Mouse (Mus musculus) MEL (cell line): ENCODE data around the gene Serpinf2. TPM values are rescaled to one million over a fixed set of nuclear protein-coding genes. Genes with fewer than 3 reads are reported as not detected.

Experiments used
- DNase-seq: peaks from one replicate; pipeline ENCODE4 v3.0.0; 2011; ENCODE audit warnings: low read depth, low spot score
- H3K27ac ChIP-seq: 2 replicates; pipeline ENCODE4 v1.5.1; 2012; ENCODE audit warnings: low read depth, mild to moderate bottlenecking, control low read depth, low read length, moderate library complexity; ENCODE audit not compliant: control insufficient read depth
- H3K27me3 ChIP-seq, 2 experiments: fragments of 150-350 bp in 1 of 2; sonication (generic) in 1 of 2; 2 replicates each; pipeline ENCODE4 v1.6.1; 2012; ENCODE audit warnings: low read length in 2 of 2, mild to moderate bottlenecking in 2 of 2, improper control_type of control experiment in 1 of 2, moderate library complexity in 1 of 2; ENCODE audit not compliant: insufficient read depth in 2 of 2, control insufficient read depth in 1 of 2
- H3K36me3 ChIP-seq, 2 experiments: 2 replicates each; pipeline ENCODE4 v1.6.1; 2012 to 2014; ENCODE audit warnings: low read length in 2 of 2, improper control_type of control experiment in 1 of 2, inconsistent platforms in 1 of 2, mild to moderate bottlenecking in 1 of 2; ENCODE audit not compliant: insufficient read depth in 2 of 2, control insufficient read depth in 1 of 2
- H3K4me1 ChIP-seq, 2 experiments: fragments of 150-350 bp in 1 of 2; sonication (generic) in 1 of 2; 2 replicates each; pipeline ENCODE4 v1.6.1; 2012; ENCODE audit warnings: low read length in 2 of 2, improper control_type of control experiment in 1 of 2, mild to moderate bottlenecking in 1 of 2; ENCODE audit not compliant: insufficient read depth in 2 of 2, control insufficient read depth in 1 of 2
- H3K4me3 ChIP-seq, 2 experiments: fragments of 150-350 bp in 1 of 2; sonication (generic) in 1 of 2; 2 replicates each; pipeline ENCODE4 v1.5.1; 2012; ENCODE audit warnings: low read depth in 2 of 2, low read length in 2 of 2, mild to moderate bottlenecking in 2 of 2, moderate library complexity in 2 of 2, control low read depth in 1 of 2, improper control_type of control experiment in 1 of 2; ENCODE audit not compliant: control insufficient read depth in 1 of 2, insufficient read depth in 1 of 2
- H3K79me2 ChIP-seq: 2 replicates; pipeline ENCODE4 v1.6.1; 2012; ENCODE audit warnings: mild to moderate bottlenecking, low read length, moderate library complexity; ENCODE audit not compliant: control insufficient read depth, poor library complexity, insufficient read depth
- H3K9ac ChIP-seq: 2 replicates; pipeline ENCODE4 v1.6.1; 2012; ENCODE audit warnings: low read depth, mild to moderate bottlenecking, control low read depth, low read length, moderate library complexity; ENCODE audit not compliant: control insufficient read depth, poor library complexity, severe bottlenecking
- H3K9me3 ChIP-seq: fragments of 150-350 bp; sonication (generic); replicated peaks from 2 replicates; pipeline ENCODE4 v1.6.1; 2012; ENCODE audit warnings: mild to moderate bottlenecking, low read length, improper control_type of control experiment, moderate library complexity; ENCODE audit not compliant: insufficient read depth
- BHLHE40 ChIP-seq: IDR thresholded peaks from 2 replicates; pipeline ENCODE4 v1.6.1; 2012; ENCODE audit warnings: low read depth, mild to moderate bottlenecking, inconsistent platforms, low read length, improper control_type of control experiment, borderline replicate concordance
- CHD1 ChIP-seq: IDR thresholded peaks from 2 replicates; pipeline ENCODE4 v1.6.1; 2012; ENCODE audit warnings: low read depth, mild to moderate bottlenecking, inconsistent platforms, low read length, improper control_type of control experiment
- CHD2 ChIP-seq: IDR thresholded peaks from 2 replicates; pipeline ENCODE4 v1.6.1; 2011; ENCODE audit warnings: low read length, improper control_type of control experiment
- CTCF ChIP-seq, 3 experiments: IDR thresholded peaks in 2 of 3; conservative IDR thresholded peaks in 1 of 3; 2 replicates each; pipeline ENCODE4 v1.5.1; 2011 to 2012; ENCODE audit warnings: low read length in 3 of 3, low read depth in 2 of 3, mild to moderate bottlenecking in 2 of 3, improper control_type of control experiment in 1 of 3, inconsistent platforms in 1 of 3, mixed read lengths in 1 of 3, moderate library complexity in 1 of 3; ENCODE audit not compliant: control insufficient read depth in 1 of 3, insufficient read depth in 1 of 3, poor library complexity in 1 of 3, severe bottlenecking in 1 of 3
- E2F4 ChIP-seq: IDR thresholded peaks from 2 replicates; pipeline ENCODE4 v1.6.1; 2011; ENCODE audit warnings: low read depth, low read length, improper control_type of control experiment, borderline replicate concordance
- ELF1 ChIP-seq: IDR thresholded peaks from 2 replicates; pipeline ENCODE4 v1.6.1; 2014; ENCODE audit warnings: low read depth, mild to moderate bottlenecking, inconsistent platforms, low read length, improper control_type of control experiment, moderate library complexity
- EP300 ChIP-seq, 2 experiments: IDR thresholded peaks; 2 replicates each; pipeline ENCODE4 v1.6.1; 2011; ENCODE audit warnings: improper control_type of control experiment in 2 of 2, low read length in 2 of 2, low read depth in 1 of 2, mild to moderate bottlenecking in 1 of 2
- ETS1 ChIP-seq: IDR thresholded peaks from 2 replicates; pipeline ENCODE4 v1.6.1; 2012; ENCODE audit warnings: low read depth, mild to moderate bottlenecking, inconsistent platforms, low read length, improper control_type of control experiment, moderate library complexity
- GABPA ChIP-seq: IDR thresholded peaks from 2 replicates; pipeline ENCODE4 v1.6.1; 2012; ENCODE audit warnings: low read depth, mild to moderate bottlenecking, inconsistent platforms, low read length, improper control_type of control experiment, moderate library complexity
- GATA1 ChIP-seq: IDR thresholded peaks from 2 replicates; pipeline ENCODE4 v1.6.1; 2011; ENCODE audit warnings: low read depth, low read length, improper control_type of control experiment
- HCFC1 ChIP-seq: IDR thresholded peaks from 2 replicates; pipeline ENCODE4 v1.6.1; 2012; ENCODE audit warnings: low read depth, mild to moderate bottlenecking, inconsistent platforms, low read length, improper control_type of control experiment, moderate library complexity
- JUND ChIP-seq: IDR thresholded peaks from 2 replicates; pipeline ENCODE4 v1.6.1; 2011; ENCODE audit warnings: low read depth, mild to moderate bottlenecking, improper control_type of control experiment, low read length
- KAT2A ChIP-seq: conservative IDR thresholded peaks from 2 replicates; pipeline ENCODE4 v1.6.1; 2012; ENCODE audit warnings: low read depth, low read length, improper control_type of control experiment, inconsistent platforms
- MAFK ChIP-seq: IDR thresholded peaks from 2 replicates; pipeline ENCODE4 v1.6.1; 2011; ENCODE audit warnings: low read depth, mild to moderate bottlenecking, low read length, improper control_type of control experiment, borderline replicate concordance
- MAX ChIP-seq: IDR thresholded peaks from 2 replicates; pipeline ENCODE4 v1.6.1; 2011; ENCODE audit warnings: low read length, improper control_type of control experiment
- MAZ ChIP-seq: IDR thresholded peaks from 2 replicates; pipeline ENCODE4 v1.6.1; 2012; ENCODE audit warnings: low read depth, mild to moderate bottlenecking, inconsistent platforms, low read length, improper control_type of control experiment
- MEF2A ChIP-seq: IDR thresholded peaks from 2 replicates; pipeline ENCODE4 v1.6.1; 2014; ENCODE audit warnings: low read depth, mild to moderate bottlenecking, inconsistent platforms, low read length, improper control_type of control experiment; ENCODE audit not compliant: poor library complexity, insufficient replicate concordance, severe bottlenecking; ENCODE audit errors: extremely low read depth
- MXI1 ChIP-seq: IDR thresholded peaks from 2 replicates; pipeline ENCODE4 v1.6.1; 2011; ENCODE audit warnings: mild to moderate bottlenecking, low read depth, low read length, improper control_type of control experiment
- MYB ChIP-seq: IDR thresholded peaks from 2 replicates; pipeline ENCODE4 v1.6.1; 2011; ENCODE audit warnings: mild to moderate bottlenecking, low read depth, low read length, improper control_type of control experiment
- MYC ChIP-seq: IDR thresholded peaks from 2 replicates; pipeline ENCODE4 v1.6.1; 2011; ENCODE audit warnings: low read depth, mild to moderate bottlenecking, low read length, improper control_type of control experiment, moderate library complexity
- NRF1 ChIP-seq: IDR thresholded peaks from 2 replicates; pipeline ENCODE4 v1.6.1; 2014; ENCODE audit warnings: low read depth, mild to moderate bottlenecking, inconsistent platforms, low read length, improper control_type of control experiment, moderate library complexity; ENCODE audit not compliant: poor library complexity, insufficient read depth, severe bottlenecking
- POLR2A ChIP-seq, 2 experiments: IDR thresholded peaks; 2 replicates each; pipeline ENCODE4 v1.6.1; 2011 to 2012; ENCODE audit warnings: low read length in 2 of 2, mild to moderate bottlenecking in 2 of 2, control low read depth in 1 of 2, improper control_type of control experiment in 1 of 2, low read depth in 1 of 2, moderate library complexity in 1 of 2; ENCODE audit not compliant: control insufficient read depth in 1 of 2, insufficient read depth in 1 of 2, poor library complexity in 1 of 2
- POLR2AphosphoS2 ChIP-seq: IDR thresholded peaks from 2 replicates; pipeline ENCODE4 v1.6.1; 2011; ENCODE audit warnings: low read length, improper control_type of control experiment
- POLR2AphosphoS5 ChIP-seq: IDR thresholded peaks from 2 replicates; pipeline ENCODE4 v1.6.1; 2012; ENCODE audit warnings: low read depth, borderline replicate concordance, mild to moderate bottlenecking, inconsistent platforms, low read length, moderate library complexity, mixed read lengths
- RAD21 ChIP-seq: IDR thresholded peaks from 2 replicates; pipeline ENCODE4 v1.6.1; 2011; ENCODE audit warnings: mild to moderate bottlenecking, low read depth, low read length, improper control_type of control experiment
- RCOR1 ChIP-seq: IDR thresholded peaks from 2 replicates; pipeline ENCODE4 v1.6.1; 2012; ENCODE audit warnings: low read depth, mild to moderate bottlenecking, inconsistent platforms, low read length, improper control_type of control experiment
- SIN3A ChIP-seq: IDR thresholded peaks from 2 replicates; pipeline ENCODE4 v1.6.1; 2012; ENCODE audit warnings: low read length, improper control_type of control experiment, inconsistent platforms
- SMC3 ChIP-seq: IDR thresholded peaks from 2 replicates; pipeline ENCODE4 v1.6.1; 2011; ENCODE audit warnings: low read depth, low read length, improper control_type of control experiment
- TBP ChIP-seq: IDR thresholded peaks from 2 replicates; pipeline ENCODE4 v1.8.0; 2011; ENCODE audit warnings: low read depth, low read length, improper control_type of control experiment
- TCF12 ChIP-seq: IDR thresholded peaks from 2 replicates; pipeline ENCODE4 v1.6.1; 2014; ENCODE audit warnings: low read depth, mild to moderate bottlenecking, inconsistent platforms, low read length, improper control_type of control experiment, moderate library complexity
- UBTF ChIP-seq: IDR thresholded peaks from 2 replicates; pipeline ENCODE4 v1.6.1; 2012; ENCODE audit warnings: low read depth, mild to moderate bottlenecking, inconsistent platforms, low read length, improper control_type of control experiment, moderate library complexity, borderline replicate concordance; ENCODE audit not compliant: insufficient read depth
- USF1 ChIP-seq: IDR thresholded peaks from 2 replicates; pipeline ENCODE4 v1.6.1; 2014; ENCODE audit warnings: low read depth, mild to moderate bottlenecking, inconsistent platforms, low read length, improper control_type of control experiment, moderate library complexity
- USF2 ChIP-seq, 2 experiments: IDR thresholded peaks; 2 replicates each; pipeline ENCODE4 v1.6.1; 2011 to 2012; ENCODE audit warnings: improper control_type of control experiment in 2 of 2, low read length in 2 of 2, borderline replicate concordance in 1 of 2, inconsistent platforms in 1 of 2, low read depth in 1 of 2, mild to moderate bottlenecking in 1 of 2; ENCODE audit not compliant: insufficient read depth in 1 of 2
- ZKSCAN1 ChIP-seq: IDR thresholded peaks from 2 replicates; pipeline ENCODE4 v1.6.1; 2012; ENCODE audit warnings: low read depth, mild to moderate bottlenecking, inconsistent platforms, low read length, improper control_type of control experiment, moderate library complexity
- ZNF384 ChIP-seq: IDR thresholded peaks from 2 replicates; pipeline ENCODE4 v1.6.1; 2012; ENCODE audit warnings: low read depth, mild to moderate bottlenecking, inconsistent platforms, low read length, improper control_type of control experiment
- polyA plus RNA-seq, 2 experiments: library from polyadenylated mRNA; stranded (reverse) in 1 of 2; unstranded in 1 of 2; fragments of >175 nt in 1 of 2; fragments of >200 nt in 1 of 2; gene quantifications; 2 replicates each; pipeline versions ENCODE4 v1.2.1 to v1.2.4; 2012; ENCODE audit warnings: low replicate concordance in 2 of 2, low read depth in 1 of 2; ENCODE audit not compliant: insufficient read length in 2 of 2, insufficient read depth in 1 of 2, missing spikeins in 1 of 2
- total RNA-seq: library from RNA; depleted of rRNA; stranded (reverse); fragments of 300-350 nt; gene quantifications from 2 replicates; pipeline ENCODE4 v1.2.3, GENCODE M21; 2012

The Serpinf2 gene
- total and polyA plus RNA-seq, 3 experiments: 0.07 TPM; not detected in 2

GRCm38 (mm10) chr11:75456440-75456871 lies 17.1 kb upstream of the Serpinf2 start:
- TF ChIP-seq SMC3: no peak; the same call in 1 of the 2 replicates
- 0 out of 2 replicates have a peak, but pooled peaks have one; percentile 6 for TF ChIP-seq MYB
- no peak for TF ChIP-seq CHD2
- no peak for TF ChIP-seq NRF1
- TF ChIP-seq POLR2AphosphoS5: no peak
- peak; percentile 91 for TF ChIP-seq USF1
- TF ChIP-seq E2F4: no peak
- TF ChIP-seq EP300 (IDR thresholded peaks at IDR 0.05; ENCODE audit: low read depth in 1 of 2, low read length in 2 of 2): peak; percentile 25 to 26; a peak in 2 of 4 replicates
- no peak for TF ChIP-seq MEF2A
- no peak for TF ChIP-seq ZKSCAN1
- TF ChIP-seq POLR2AphosphoS2: no peak
- TF ChIP-seq ETS1: peak; percentile 86
- peak; percentile 53; the same call in 1 of the 2 replicates for TF ChIP-seq SIN3A
- TF ChIP-seq TCF12: no peak
- no peak for TF ChIP-seq KAT2A
- TF ChIP-seq MXI1: peak; percentile 68; the same call in 1 of the 2 replicates
- no peak for TF ChIP-seq UBTF
- no peak; the same call in 1 of the 2 replicates for TF ChIP-seq MYC
- TF ChIP-seq RCOR1: no peak
- no peak for TF ChIP-seq HCFC1
- 0 out of 2 replicates have a peak, but pooled peaks have one; percentile 32 for TF ChIP-seq TBP
- no peak for TF ChIP-seq CHD1
- no peak for TF ChIP-seq MAFK
- no peak for TF ChIP-seq ZNF384
- TF ChIP-seq GATA1: no peak
- no peak for TF ChIP-seq GABPA
- no peak for TF ChIP-seq ELF1
- peak in 1 of 2 experiments; percentile 63; a peak in 1 of 4 replicates for TF ChIP-seq USF2 (IDR thresholded peaks at IDR 0.05; ENCODE audit: borderline replicate concordance in 1 of 2, insufficient read depth in 1 of 2, low read depth in 1 of 2, low read length in 2 of 2)
- peak; percentile 54; the same call in 1 of the 2 replicates for TF ChIP-seq BHLHE40
- TF ChIP-seq MAZ: no peak
- TF ChIP-seq CTCF (IDR thresholded peaks at IDR 0.05 in 2 of 3, conservative IDR thresholded peaks at IDR 0.05 in 1 of 3; ENCODE audit: control insufficient read depth in 1 of 3, insufficient read depth in 1 of 3, low read depth in 2 of 3, low read length in 3 of 3, poor library complexity in 1 of 3, severe bottlenecking in 1 of 3): no peak
- no peak for TF ChIP-seq RAD21
- TF ChIP-seq JUND: no peak
- TF ChIP-seq MAX: peak; percentile 65
- no peak for TF ChIP-seq POLR2A (IDR thresholded peaks at IDR 0.05; ENCODE audit: control insufficient read depth in 1 of 2, insufficient read depth in 1 of 2, low read depth in 1 of 2, low read length in 2 of 2, poor library complexity in 1 of 2)
- TF ChIP-seq, all 39 proteins: peak for 10
- Histone ChIP-seq H3K27me3 (no peaks in the 10 kb centered on the region), H3K36me3 (peaks cover 0 to 29% of the 10 kb centered on the region in 2 experiments; a peak in 2 of 4 replicates), H3K27ac (peak overlapping the region; percentile 20; the same call in 1 of the 2 replicates), H3K4me3 (no peak overlapping the region), H3K9me3 (no peaks in the 10 kb centered on the region), H3K79me2 (peaks cover 3% of the 10 kb centered on the region; the same call in 1 of the 2 replicates), H3K4me1 (peaks cover 14 to 41% of the 10 kb centered on the region in 2 experiments), H3K9ac (no peak overlapping the region)
- peak; percentile 52 for DNase-seq
